Mouse (Mus musculus) forebrain, embryonic 13.5 days (tissue): Measurements from ENCODE around the gene Vps53. TPM values are rescaled to one million over a fixed set of nuclear protein-coding genes. Genes with fewer than 3 reads are reported as not detected.

Experiments used
- ATAC-seq: fragments of 200-750 bp; cut with Nextera tagmentation; 2 replicates; pipeline ENCODE4 v1.8.0; 2017
- H3K27ac ChIP-seq: fragments of 300-500 bp; sonication (generic); 2 replicates; pipeline ENCODE4 v1.5.1; 2015; ENCODE audit warnings: inconsistent platforms, mild to moderate bottlenecking, moderate library complexity
- H3K27me3 ChIP-seq: fragments of 300-500 bp; sonication (generic); 2 replicates; pipeline ENCODE4 v1.6.1; 2015; ENCODE audit warnings: mild to moderate bottlenecking, inconsistent platforms
- H3K36me3 ChIP-seq: fragments of 300-500 bp; sonication (generic); 2 replicates; pipeline ENCODE4 v1.6.1; 2015; ENCODE audit warnings: mild to moderate bottlenecking, inconsistent platforms; ENCODE audit not compliant: poor library complexity, severe bottlenecking
- H3K4me1 ChIP-seq: fragments of 300-500 bp; sonication (generic); 2 replicates; pipeline ENCODE4 v1.6.1; 2015; ENCODE audit warnings: inconsistent platforms
- H3K4me2 ChIP-seq: fragments of 300-500 bp; sonication (generic); 2 replicates; pipeline ENCODE4 v1.6.1; 2015; ENCODE audit warnings: inconsistent platforms, mild to moderate bottlenecking, moderate library complexity
- H3K4me3 ChIP-seq: fragments of 300-500 bp; sonication (generic); 2 replicates; pipeline ENCODE4 v1.5.1; 2015; ENCODE audit warnings: mild to moderate bottlenecking, inconsistent platforms
- H3K9ac ChIP-seq: fragments of 300-500 bp; sonication (generic); 2 replicates; pipeline ENCODE4 v1.6.1; 2015; ENCODE audit warnings: mild to moderate bottlenecking, inconsistent platforms
- H3K9me3 ChIP-seq: fragments of 300-500 bp; sonication (generic); replicated peaks from 2 replicates; pipeline ENCODE4 v1.6.1; 2016; ENCODE audit warnings: inconsistent platforms
- WGBS: fragments of 180-500 bp; shearing (Covaris S2); methylation state at CpG from one replicate; pipeline ENCODE4 v1.1.7; 2015; 5-methylcytosine and 5-hydroxymethylcytosine counted together
- polyA plus RNA-seq: library from polyadenylated mRNA; unstranded; fragments of >200 nt; fragmentation: Nextera tagmentation; extraction: Ambion mirVana; gene quantifications from 2 replicates; pipeline ENCODE4 v1.2.1, GENCODE M21; 2015

Gene Vps53
- polyA plus RNA-seq, 1 experiment from 2014 or later: 59.8 TPM

- Histone ChIP-seq H3K36me3 (peaks cover 39% of the 10 kb centered on the region), H3K4me2 (no peak overlapping the region), H3K4me1 (no peaks in the 10 kb centered on the region), H3K27me3 (no peaks in the 10 kb centered on the region), H3K9me3 (no peaks in the 10 kb centered on the region), H3K9ac (no peak overlapping the region), H3K27ac (no peak overlapping the region), H3K4me3 (no peak overlapping the region)
- 89% methylated on average over 9 of the region's 9 CpGs for WGBS
- ATAC-seq: no peak
Observed at GRCm38 (mm10) chr11:76065521-76066095, 113.8 kb downstream of the Vps53 start.

- H3K4me2 ChIP-seq: no peak overlapping the region
- peaks cover 36% of the 10 kb centered on the region for H3K36me3 ChIP-seq
- ATAC-seq: no peak
- 90% methylated on average over 7 of the region's 7 CpGs for WGBS
- H3K27ac ChIP-seq: no peak overlapping the region
- no peaks in the 10 kb centered on the region for H3K27me3 ChIP-seq
- no peak overlapping the region for H3K4me3 ChIP-seq
- no peak overlapping the region for H3K9ac ChIP-seq
- H3K9me3 ChIP-seq: no peaks in the 10 kb centered on the region
- no peaks in the 10 kb centered on the region for H3K4me1 ChIP-seq
Observed at GRCm38 (mm10) chr11:76064411-76064810, 115.0 kb downstream of the Vps53 start.

- no peak overlapping the region for H3K4me2 ChIP-seq
- peaks cover 27% of the 10 kb centered on the region for H3K36me3 ChIP-seq
- H3K9ac ChIP-seq: no peak overlapping the region
- no peaks in the 10 kb centered on the region for H3K27me3 ChIP-seq
- no peak overlapping the region for H3K27ac ChIP-seq
- WGBS: 100% methylated on average over 2 of the region's 2 CpGs
- no peak for ATAC-seq
- H3K4me3 ChIP-seq: no peak overlapping the region
- no peaks in the 10 kb centered on the region for H3K9me3 ChIP-seq
- H3K4me1 ChIP-seq: no peaks in the 10 kb centered on the region
Observed at GRCm38 (mm10) chr11:76060906-76061305, 118.5 kb downstream of the Vps53 start.

GRCm38 (mm10) chr11:76059971-76060370, 119.5 kb downstream of the Vps53 start:
- H3K9me3 ChIP-seq: no peaks in the 10 kb centered on the region
- H3K4me3 ChIP-seq: no peak overlapping the region
- H3K27ac ChIP-seq: no peak overlapping the region
- no peak overlapping the region for H3K9ac ChIP-seq
- H3K4me2 ChIP-seq: no peak overlapping the region
- no peak for ATAC-seq
- H3K4me1 ChIP-seq: no peaks in the 10 kb centered on the region
- H3K36me3 ChIP-seq: peaks cover 23% of the 10 kb centered on the region; the same call in 1 of the 2 replicates
- H3K27me3 ChIP-seq: no peaks in the 10 kb centered on the region
- WGBS: 87% methylated on average over 7 of the region's 7 CpGs

GRCm38 (mm10) chr11:76056487-76056886, 123.0 kb downstream of the Vps53 start:
- 23% methylated on average over 3 of the region's 3 CpGs for WGBS
- no peak overlapping the region for H3K4me3 ChIP-seq
- no peaks in the 10 kb centered on the region for H3K4me1 ChIP-seq
- no peak overlapping the region for H3K4me2 ChIP-seq
- H3K27ac ChIP-seq: no peak overlapping the region
- no peaks in the 10 kb centered on the region for H3K27me3 ChIP-seq
- no peak overlapping the region for H3K9ac ChIP-seq
- no peak for ATAC-seq
- peaks cover 12% of the 10 kb centered on the region for H3K36me3 ChIP-seq
- no peaks in the 10 kb centered on the region for H3K9me3 ChIP-seq

- Histone ChIP-seq H3K9ac (no peak overlapping the region), H3K4me1 (no peaks in the 10 kb centered on the region), H3K27me3 (no peaks in the 10 kb centered on the region), H3K9me3 (no peaks in the 10 kb centered on the region), H3K4me3 (no peak overlapping the region), H3K27ac (no peak overlapping the region), H3K36me3 (peaks cover 13% of the 10 kb centered on the region), H3K4me2 (no peak overlapping the region)
- 91% methylated on average over 5 of the region's 5 CpGs for WGBS
- no peak for ATAC-seq
Observed at GRCm38 (mm10) chr11:76052496-76052895, 127.0 kb downstream of the Vps53 start.

- no peaks in the 10 kb centered on the region for H3K27me3 ChIP-seq
- no peak for ATAC-seq
- H3K4me3 ChIP-seq: no peak overlapping the region
- no peaks in the 10 kb centered on the region for H3K4me1 ChIP-seq
- no peak overlapping the region for H3K27ac ChIP-seq
- WGBS: 38% methylated on average over 5 of the region's 5 CpGs
- no peaks in the 10 kb centered on the region for H3K9me3 ChIP-seq
- H3K4me2 ChIP-seq: no peak overlapping the region
- peaks cover 25% of the 10 kb centered on the region for H3K36me3 ChIP-seq
- no peak overlapping the region for H3K9ac ChIP-seq
Observed at GRCm38 (mm10) chr11:76050967-76051512, 128.4 kb downstream of the Vps53 start.

GRCm38 (mm10) chr11:76050509-76050908, 128.9 kb downstream of the Vps53 start:
- H3K4me2 ChIP-seq: no peak overlapping the region
- no peaks in the 10 kb centered on the region for H3K27me3 ChIP-seq
- no peaks in the 10 kb centered on the region for H3K4me1 ChIP-seq
- peaks cover 25% of the 10 kb centered on the region for H3K36me3 ChIP-seq
- no peak for ATAC-seq
- 25% methylated on average over 3 of the region's 3 CpGs for WGBS
- H3K9ac ChIP-seq: no peak overlapping the region
- no peaks in the 10 kb centered on the region for H3K9me3 ChIP-seq
- H3K27ac ChIP-seq: no peak overlapping the region
- H3K4me3 ChIP-seq: no peak overlapping the region

- 85% methylated on average over 6 of the region's 6 CpGs for WGBS
- H3K27me3 ChIP-seq: no peaks in the 10 kb centered on the region
- no peak overlapping the region for H3K4me3 ChIP-seq
- H3K4me1 ChIP-seq: peaks cover 4% of the 10 kb centered on the region; the same call in 1 of the 2 replicates
- peaks cover 30% of the 10 kb centered on the region for H3K36me3 ChIP-seq
- no peak overlapping the region for H3K9ac ChIP-seq
- no peak for ATAC-seq
- H3K9me3 ChIP-seq: no peaks in the 10 kb centered on the region
- H3K27ac ChIP-seq: no peak overlapping the region
- no peak overlapping the region for H3K4me2 ChIP-seq
Observed at GRCm38 (mm10) chr11:76045367-76045766, 134.1 kb downstream of the Vps53 start.

GRCm38 (mm10) chr11:76044468-76044867, 135.0 kb downstream of the Vps53 start:
- ATAC-seq: no peak

GRCm38 (mm10) chr11:76042882-76043281, 136.6 kb downstream of the Vps53 start:
- Histone ChIP-seq H3K4me3 (no peak overlapping the region), H3K9me3 (no peaks in the 10 kb centered on the region), H3K27me3 (no peaks in the 10 kb centered on the region), H3K36me3 (peaks cover 27% of the 10 kb centered on the region), H3K9ac (no peak overlapping the region), H3K27ac (no peak overlapping the region), H3K4me1 (peaks cover 4% of the 10 kb centered on the region; the same call in 1 of the 2 replicates), H3K4me2 (no peak overlapping the region)
- ATAC-seq: no peak
- WGBS: 56% methylated on average over 5 of the region's 5 CpGs

More at GRCm38 (mm10) chr11:76044468-76044867, 135.0 kb downstream of the Vps53 start:
- H3K27ac ChIP-seq: no peak overlapping the region
- H3K4me3 ChIP-seq: no peak overlapping the region
- no peak overlapping the region for H3K9ac ChIP-seq
- no peaks in the 10 kb centered on the region for H3K27me3 ChIP-seq
- no peak overlapping the region for H3K4me2 ChIP-seq
- no peaks in the 10 kb centered on the region for H3K9me3 ChIP-seq
- peaks cover 30% of the 10 kb centered on the region for H3K36me3 ChIP-seq
- H3K4me1 ChIP-seq: peaks cover 4% of the 10 kb centered on the region; the same call in 1 of the 2 replicates
- 91% methylated on average over 6 of the region's 6 CpGs for WGBS

- 76% methylated on average over 10 of the region's 10 CpGs for WGBS
- H3K4me1 ChIP-seq: peaks cover 4% of the 10 kb centered on the region; the same call in 1 of the 2 replicates
- ATAC-seq: no peak
- H3K9ac ChIP-seq: no peak overlapping the region
- H3K9me3 ChIP-seq: no peaks in the 10 kb centered on the region
- no peaks in the 10 kb centered on the region for H3K27me3 ChIP-seq
- no peak overlapping the region for H3K27ac ChIP-seq
- H3K4me2 ChIP-seq: no peak overlapping the region
- no peak overlapping the region for H3K4me3 ChIP-seq
- peaks cover 23% of the 10 kb centered on the region for H3K36me3 ChIP-seq
Observed at GRCm38 (mm10) chr11:76042041-76042638, 137.3 kb downstream of the Vps53 start.
